Mouse (Mus musculus) ES-E14 (cell line): ENCODE results near the gene Vcp.
"Not testable (repeated sequence)": the region's sequence is repeated elsewhere in the genome, so short reads cannot be mapped to it uniquely, and the experiment has no call there.

Experiments used
- CHD2 ChIP-seq: IDR thresholded peaks from 2 replicates; pipeline ENCODE4 v1.6.1; 2014; ENCODE audit warnings: mild to moderate bottlenecking, low read depth, low read length, inconsistent platforms
- HCFC1 ChIP-seq: IDR thresholded peaks from 2 replicates; pipeline ENCODE4 v1.6.1; 2012; ENCODE audit warnings: low read length, inconsistent platforms, borderline replicate concordance; ENCODE audit not compliant: insufficient read depth
- ZNF384 ChIP-seq: IDR thresholded peaks from 2 replicates; pipeline ENCODE4 v1.6.1; 2012; ENCODE audit warnings: low read depth, low read length, inconsistent platforms

GRCm38 (mm10) chr4:42980467-42980866, 19.8 kb downstream of the Vcp start:
- not testable (repeated sequence) for TF ChIP-seq CHD2, HCFC1, ZNF384
